Mouse (Mus musculus): Measurements from ENCODE around the gene Ift52.
"Not testable (repeated sequence)": the region's sequence is repeated elsewhere in the genome, so short reads cannot be mapped to it uniquely, and the experiment has no call there.

The Ift52 gene

GRCm38 (mm10) chr2:163031289-163031688 is 14.1 kb downstream of the Ift52 start:
- no peak for ATAC-seq (ENCODE audit: low TSS enrichment)

GRCm38 (mm10) chr2:163031757-163032156 is 14.6 kb downstream of the Ift52 start:
- no peak for ATAC-seq (ENCODE audit: low TSS enrichment)

GRCm38 (mm10) chr2:163032622-163033021 is 15.5 kb downstream of the Ift52 start:
- ATAC-seq (ENCODE audit: low TSS enrichment) = no peak

GRCm38 (mm10) chr2:163039940-163040339 is 22.8 kb downstream of the Ift52 start:
- ATAC-seq (ENCODE audit: low TSS enrichment) = no peak

- peak; percentile 93 for ATAC-seq (ENCODE audit: low TSS enrichment)
Observed at GRCm38 (mm10) chr2:163048125-163048524, 31.0 kb downstream of the Ift52 start.

GRCm38 (mm10) chr2:163049116-163049515 is 32.0 kb downstream of the Ift52 start:
- no peak for ATAC-seq (ENCODE audit: low TSS enrichment)

GRCm38 (mm10) chr2:163051691-163052090 is 34.5 kb downstream of the Ift52 start:
- ATAC-seq (ENCODE audit: low TSS enrichment) = no peak

- ATAC-seq (ENCODE audit: low TSS enrichment) = no peak
Observed at GRCm38 (mm10) chr2:163052101-163052500, 34.9 kb downstream of the Ift52 start.

- no peak for ATAC-seq (ENCODE audit: low TSS enrichment)
Observed at GRCm38 (mm10) chr2:163052826-163053225, 35.7 kb downstream of the Ift52 start.

- ATAC-seq (ENCODE audit: low TSS enrichment) = peak; percentile 100
Observed at GRCm38 (mm10) chr2:163054335-163054840, 37.2 kb downstream of the Ift52 start, which contains the start of gene Mybl2. Gene Mybl2, plus strand, starts transcription at chr2:163054687.

GRCm38 (mm10) chr2:163054891-163055494 is 37.8 kb downstream of the Ift52 start:
- ATAC-seq (ENCODE audit: low TSS enrichment) = no peak

GRCm38 (mm10) chr2:163055715-163056114 is 38.6 kb downstream of the Ift52 start:
- no peak for ATAC-seq (ENCODE audit: low TSS enrichment)

GRCm38 (mm10) chr2:163056584-163056983 is 39.4 kb downstream of the Ift52 start:
- ATAC-seq (ENCODE audit: low TSS enrichment) = no peak

GRCm38 (mm10) chr2:163058981-163059380 is 41.8 kb downstream of the Ift52 start:
- ATAC-seq (ENCODE audit: low TSS enrichment) = not testable (repeated sequence)

- no peak for ATAC-seq (ENCODE audit: low TSS enrichment)
Observed at GRCm38 (mm10) chr2:163060630-163061029, 43.5 kb downstream of the Ift52 start.

- no peak for ATAC-seq (ENCODE audit: low TSS enrichment)
Observed at GRCm38 (mm10) chr2:163061203-163062118, 44.3 kb downstream of the Ift52 start.

- ATAC-seq (ENCODE audit: low TSS enrichment) = no peak
Observed at GRCm38 (mm10) chr2:163062119-163062508, 45.0 kb downstream of the Ift52 start.

- ATAC-seq (ENCODE audit: low TSS enrichment) = no peak
Observed at GRCm38 (mm10) chr2:163066326-163066725, 49.2 kb downstream of the Ift52 start.

- no peak for ATAC-seq (ENCODE audit: low TSS enrichment)
Observed at GRCm38 (mm10) chr2:163067233-163067632, 50.1 kb downstream of the Ift52 start.

- no peak for ATAC-seq (ENCODE audit: low TSS enrichment)
Observed at GRCm38 (mm10) chr2:163070213-163070612, 53.1 kb downstream of the Ift52 start.

GRCm38 (mm10) chr2:163071590-163071989 is 54.4 kb downstream of the Ift52 start:
- no peak for ATAC-seq (ENCODE audit: low TSS enrichment)

GRCm38 (mm10) chr2:163073023-163073757 is 56.0 kb downstream of the Ift52 start:
- no peak for ATAC-seq (ENCODE audit: low TSS enrichment)
